In genomic region chr11:96178356-96178755, GRCm38 (mm10) we compare ENCODE assay signal across 19 mouse cellular contexts. TPM values are rescaled to one million over a fixed set of nuclear protein-coding genes. Genes with fewer than 3 reads are reported as not detected.
"Had no signal": no experiment of that assay in that cellular context is flagged by ENCODE, and none has a peak within 500 bp of the region (broad histone marks: within the 10 kb centered on the region; RNA-seq: fewer than 3 reads in every experiment).

No protein-coding gene starts in this region.

- H3K4me3 ChIP-seq: liver, embryonic 13.5 days; midbrain, embryonic 13.5 days; neural tube, embryonic 13.5 days; stomach, embryonic 15.5 days had no signal

- H3K4me1 ChIP-seq: liver, embryonic 13.5 days; midbrain, embryonic 13.5 days; neural tube, embryonic 13.5 days; stomach, embryonic 15.5 days had no signal

- H3K9me3 ChIP-seq: liver, embryonic 13.5 days; midbrain, embryonic 13.5 days; stomach, embryonic 15.5 days had no signal

- H3K36me3 ChIP-seq: liver, embryonic 13.5 days; midbrain, embryonic 13.5 days; neural tube, embryonic 13.5 days; stomach, embryonic 15.5 days had no signal

- H3K9ac ChIP-seq: liver, embryonic 13.5 days; lung, embryonic 14.5 days; midbrain, embryonic 13.5 days; neural tube, embryonic 13.5 days; stomach, embryonic 15.5 days had no signal

- H3K4me2 ChIP-seq: liver, embryonic 13.5 days; lung, embryonic 14.5 days; midbrain, embryonic 13.5 days; neural tube, embryonic 13.5 days; stomach, embryonic 15.5 days had no signal

- H3K27ac ChIP-seq: liver, embryonic 13.5 days; macrophage; midbrain, embryonic 13.5 days; neural tube, embryonic 13.5 days; stomach, embryonic 15.5 days had no signal

- ATAC-seq: lung, postnatal 0 days; midbrain, embryonic 13.5 days had no signal

- DNase-seq: kidney, adult 11 months; kidney, adult 8-10 months; kidney, postnatal 14 days; left cerebral cortex, postnatal 4 days; liver, embryonic 13.5 days; lung, embryonic 14.5 days; right cerebral cortex, postnatal 25 days; spleen, adult 18-20 months; thymus, postnatal 25 days had no signal

RNA-seq across cellular contexts. Expression of gene Hoxb13, which starts 15.8 kb away (rescaled TPM):
- polyA plus RNA-seq: kidney, embryonic 16.5 days; limb, embryonic 14.5 days; liver, embryonic 13.5 days; liver, embryonic 16.5 days; lung, embryonic 14.5 days; lung, postnatal 0 days; macrophage; midbrain, embryonic 13.5 days; midbrain, postnatal 0 days; neural tube, embryonic 13.5 days; stomach, embryonic 15.5 days had no signal

RNA-seq across cellular contexts. Expression of gene Ttll6, which starts 44.8 kb away (rescaled TPM):
- polyA plus RNA-seq: kidney, embryonic 16.5 days; liver, adult 2 months; liver, embryonic 13.5 days; liver, embryonic 16.5 days; macrophage; neural tube, embryonic 13.5 days had no signal
